Mouse (Mus musculus) R1 (cell line): ENCODE data around the gene Ythdf2.

ENCODE experiments used
- DNase-seq: peaks from one replicate; pipeline ENCODE4 v3.0.0-alpha.2; 2018; ENCODE audit warnings: low read depth, low spot score

The Ythdf2 gene

DNA sequence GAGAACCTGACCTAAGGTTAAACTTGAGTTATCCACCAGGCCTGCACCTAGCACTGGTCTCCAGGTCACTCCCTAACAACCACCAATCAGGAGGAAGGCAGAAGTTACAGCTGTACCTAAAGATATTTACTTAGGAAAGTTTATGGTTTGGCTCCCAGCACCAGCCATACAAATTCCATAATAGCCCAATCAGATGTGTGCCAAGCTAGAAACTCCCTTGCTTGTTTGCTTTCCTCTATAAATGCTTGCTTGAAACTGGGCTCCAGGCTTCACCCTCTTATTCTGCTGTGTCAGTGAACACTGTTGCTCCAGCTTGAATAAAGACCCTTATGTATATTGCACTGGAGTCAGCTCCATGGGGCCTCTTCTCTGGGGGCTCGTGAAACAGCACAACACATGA, 60.4 kb downstream of the Ythdf2 start:
- DNase-seq, result no peak

DNA sequence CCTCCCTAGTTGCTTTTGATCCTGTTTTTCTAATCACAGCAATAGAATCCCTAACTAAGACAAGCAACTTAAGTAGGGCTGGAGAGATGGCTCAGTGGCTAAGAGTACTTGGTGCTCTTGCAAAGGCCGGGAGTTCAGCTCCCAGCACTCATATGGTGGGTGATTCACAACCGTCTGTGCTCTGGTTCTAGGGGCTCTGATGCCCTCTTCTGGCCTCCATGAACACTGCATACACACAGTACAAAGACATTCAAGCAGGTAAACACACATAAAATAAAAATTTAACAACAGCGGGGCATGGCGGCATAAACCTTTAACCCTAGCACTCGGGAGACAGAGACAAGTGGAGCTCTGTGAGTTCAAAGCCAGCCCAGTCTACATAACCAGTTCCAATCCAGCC, 65.9 kb downstream of the Ythdf2 start:
- DNase-seq, result peak; percentile 68

DNA sequence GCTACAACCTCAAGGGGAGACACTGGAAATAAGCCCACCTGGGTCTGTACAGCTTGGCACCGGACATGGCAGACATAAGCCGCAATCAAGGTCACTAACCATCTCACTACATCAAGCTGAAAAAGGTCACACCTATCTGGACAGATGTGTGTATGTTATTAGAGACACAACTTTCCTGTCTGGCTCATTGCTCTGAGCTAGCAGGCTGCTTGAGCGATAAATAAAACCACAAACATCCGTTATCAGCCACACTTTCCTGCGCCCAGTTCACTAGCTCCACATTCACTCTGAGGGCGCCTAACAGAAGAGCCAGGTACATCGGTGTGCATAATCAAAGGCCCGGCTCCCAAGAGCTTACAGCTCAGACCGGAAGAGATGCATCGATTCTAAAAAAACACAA, 67.0 kb downstream of the Ythdf2 start:
- DNase-seq, result no peak

DNA sequence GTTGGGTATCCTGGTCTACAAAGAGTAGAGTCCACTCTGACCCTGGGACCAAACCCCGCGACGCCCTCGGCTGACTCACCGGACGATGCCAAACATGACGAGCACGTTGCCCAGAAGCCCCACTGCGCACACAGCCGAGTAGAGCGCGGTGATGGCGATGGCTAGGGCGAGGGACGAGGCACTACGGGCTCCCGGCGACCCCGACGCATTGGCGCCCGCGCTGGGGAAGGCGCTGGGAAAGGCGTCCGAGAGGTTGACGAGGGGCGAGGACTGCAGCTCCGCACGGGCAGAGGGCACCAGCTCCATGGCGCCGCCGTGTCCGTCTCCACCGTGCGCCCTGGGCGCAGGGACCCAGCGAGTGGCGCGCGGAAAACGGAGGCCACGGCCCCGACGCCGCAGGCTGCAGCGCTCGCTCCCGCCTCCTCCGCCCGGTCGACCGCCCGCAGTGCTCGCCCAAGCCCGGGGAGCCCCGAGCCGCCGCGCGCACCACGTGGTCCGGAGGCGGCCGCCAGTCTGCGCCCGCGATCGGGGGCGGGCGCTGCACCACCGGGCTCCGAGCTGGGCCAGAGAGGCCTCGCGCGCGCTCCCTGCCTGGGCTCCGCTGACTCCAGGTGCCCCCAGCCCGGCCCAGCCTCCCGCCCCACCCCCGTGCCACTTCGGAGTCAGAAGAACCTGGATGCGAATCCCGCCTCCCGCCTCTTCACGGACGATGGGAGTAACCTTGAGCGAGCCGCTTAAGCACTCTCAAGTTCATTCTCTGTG, 67.8 kb downstream of the Ythdf2 start, which contains the start of gene Oprd1:
TSS of gene Oprd1 (minus strand) at position 407 of the 762 bp plus-strand sequence.
- DNase-seq, result peak; percentile 46

DNA sequence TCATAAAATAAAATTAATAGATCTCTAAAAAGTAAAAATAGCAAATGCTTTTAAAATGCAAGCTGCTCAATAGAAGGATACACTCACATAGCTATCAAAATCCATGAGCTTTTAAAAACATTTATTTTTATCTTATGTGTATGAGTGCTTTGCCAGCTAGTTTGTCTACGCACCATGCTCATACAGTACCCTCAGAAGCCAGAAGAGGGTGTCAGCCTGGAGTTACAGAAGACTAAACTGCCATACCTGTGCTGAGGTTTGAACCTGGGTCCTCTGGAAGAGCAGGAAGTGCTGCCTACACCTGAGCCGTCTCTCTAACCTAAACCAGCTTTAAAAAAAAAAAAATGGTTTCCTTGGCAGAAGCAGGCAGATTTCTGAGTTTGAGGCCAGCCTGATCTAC, 73.5 kb downstream of the Ythdf2 start:
- DNase-seq, result peak; percentile 67

DNA sequence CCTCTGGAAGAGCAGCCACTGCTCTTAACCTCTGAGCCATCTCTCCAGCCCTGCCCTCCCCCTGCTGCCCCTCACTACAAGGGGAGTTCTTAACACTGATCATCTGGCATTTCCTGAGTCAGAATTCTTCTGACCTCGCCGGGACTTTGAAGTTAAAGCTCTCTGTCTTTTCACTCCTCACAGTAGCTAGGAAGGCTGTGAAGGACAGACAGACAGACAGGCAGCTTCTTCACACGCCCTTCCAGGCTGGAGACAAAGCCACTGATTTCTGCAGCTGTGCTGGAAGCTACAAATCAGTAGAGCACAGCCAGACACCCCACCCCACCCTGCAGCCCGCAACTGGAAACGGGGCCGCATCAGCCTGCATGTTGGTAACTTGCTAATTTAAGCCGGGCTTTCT, 75.1 kb downstream of the Ythdf2 start:
- peak; percentile 59 for DNase-seq
